Mouse (Mus musculus) liver, embryonic 13.5 days (tissue): ENCODE results near the gene Khdrbs1. TPM values are rescaled to one million over a fixed set of nuclear protein-coding genes. Genes with fewer than 3 reads are reported as not detected.

Experiments used
- ATAC-seq: fragments of 200-750 bp; cut with Nextera tagmentation; 2 replicates; pipeline ENCODE4 v1.8.0; 2017; ENCODE audit warnings: low read depth, mild to moderate bottlenecking, moderate number of reproducible peaks, moderate library complexity
- DNase-seq: peaks from one replicate; pipeline ENCODE4 v3.0.0; 2022
- H3K27ac ChIP-seq: fragments of 300-500 bp; sonication (generic); 2 replicates; pipeline ENCODE4 v1.5.1; 2015; ENCODE audit warnings: moderate library complexity, mild to moderate bottlenecking, inconsistent platforms
- H3K27me3 ChIP-seq: fragments of 300-500 bp; sonication (generic); 2 replicates; pipeline ENCODE4 v1.6.1; 2015; ENCODE audit warnings: mild to moderate bottlenecking, inconsistent platforms
- H3K36me3 ChIP-seq: fragments of 300-500 bp; sonication (generic); 2 replicates; pipeline ENCODE4 v1.6.1; 2015; ENCODE audit warnings: mild to moderate bottlenecking, inconsistent platforms
- H3K4me1 ChIP-seq: fragments of 300-500 bp; sonication (generic); replicated peaks from 2 replicates; pipeline ENCODE4 v1.6.1; 2015; ENCODE audit warnings: inconsistent platforms
- H3K4me2 ChIP-seq: fragments of 300-500 bp; sonication (generic); 2 replicates; pipeline ENCODE4 v1.6.1; 2015; ENCODE audit warnings: inconsistent platforms, mild to moderate bottlenecking, moderate library complexity
- H3K4me3 ChIP-seq: fragments of 300-500 bp; sonication (generic); replicated peaks from 2 replicates; pipeline ENCODE4 v1.5.1; 2015; ENCODE audit warnings: mild to moderate bottlenecking, inconsistent platforms
- H3K9ac ChIP-seq: fragments of 300-500 bp; sonication (generic); 2 replicates; pipeline ENCODE4 v1.6.1; 2015; ENCODE audit warnings: mild to moderate bottlenecking, inconsistent platforms
- H3K9me3 ChIP-seq: fragments of 300-500 bp; sonication (generic); replicated peaks from 2 replicates; pipeline ENCODE4 v1.6.1; 2016; ENCODE audit warnings: inconsistent platforms
- WGBS: fragments of 180-500 bp; shearing (Covaris S2); methylation state at CpG from one replicate; pipeline ENCODE4 v1.1.7; 2015; ENCODE audit not compliant: insufficient replicate concordance; 5-methylcytosine and 5-hydroxymethylcytosine counted together
- polyA plus RNA-seq: library from polyadenylated mRNA; unstranded; fragments of >200 nt; fragmentation: Nextera tagmentation; extraction: Ambion mirVana; gene quantifications from 2 replicates; pipeline ENCODE4 v1.2.1, GENCODE M21; 2015

Khdrbs1 gene
- polyA plus RNA-seq, result 37.6 and 41.5 TPM in 2 replicates

GRCm38 (mm10) chr4:129742232-129743009 is at the start of gene Khdrbs1:
Khdrbs1 (minus strand) TSS chr4:129742303.
- ATAC-seq (peak; percentile 93), DNase-seq (peak; percentile 93)
- Histone ChIP-seq H3K27ac (peak within 1 kb of the TSS; percentile 94), H3K4me1 (peaks cover 39% of the 10 kb centered on the region), H3K27me3 (no peaks in the 10 kb centered on the region), H3K9me3 (no peaks in the 10 kb centered on the region), H3K9ac (peak within 1 kb of the TSS; percentile 99), H3K4me2 (peak within 1 kb of the TSS; percentile 91), H3K36me3 (peaks cover 3% of the 10 kb centered on the region; the same call in 1 of the 2 replicates), H3K4me3 (peak within 1 kb of the TSS; percentile 100)
- under 1% methylated on average over 75 of the region's 76 CpGs for WGBS

DNA sequence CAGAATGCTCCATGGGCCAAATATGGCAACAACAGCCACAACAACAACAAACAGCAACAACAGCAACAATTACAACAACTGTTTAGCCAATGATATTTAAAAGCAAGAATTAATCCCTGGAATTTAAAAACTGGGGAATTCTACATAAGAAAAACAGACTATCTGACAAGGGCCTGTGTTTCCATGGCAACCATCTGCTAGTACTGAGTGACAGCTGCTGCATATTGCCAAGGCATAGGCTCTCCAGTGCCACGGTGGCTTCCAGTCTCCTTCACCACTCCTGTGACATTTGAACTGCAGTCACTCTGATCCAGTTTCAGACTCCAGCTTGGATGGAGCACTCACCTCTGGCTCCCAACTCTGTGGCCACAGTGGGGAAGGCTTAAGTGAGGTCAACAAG is 49.3 kb upstream of the Khdrbs1 start:
- 42% methylated on average over 1 of the region's 1 CpGs for WGBS

DNA sequence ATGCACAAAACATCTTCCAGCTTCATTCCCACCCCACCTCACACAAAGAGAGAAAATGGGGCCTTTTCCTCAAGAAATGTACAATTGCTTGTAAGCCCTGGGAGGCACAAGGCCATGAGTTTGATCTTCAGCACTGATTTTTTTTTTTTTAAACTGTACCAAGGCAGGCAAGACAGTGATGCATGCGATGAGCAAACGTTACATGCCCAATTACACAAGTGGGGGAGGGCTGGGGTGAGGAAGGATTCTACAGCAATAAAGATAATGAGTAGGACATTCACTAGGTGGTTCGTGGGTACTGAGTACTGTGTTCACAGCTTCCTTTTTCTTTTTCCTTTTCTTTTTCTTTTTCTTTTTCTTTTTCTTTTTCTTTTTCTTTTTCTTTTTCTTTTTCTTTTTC is 48.4 kb upstream of the Khdrbs1 start:
- Histone ChIP-seq H3K27me3 (no peaks in the 10 kb centered on the region), H3K4me3 (no peak overlapping the region), H3K4me1 (peaks cover 42% of the 10 kb centered on the region), H3K4me2 (no peak overlapping the region), H3K27ac (no peak overlapping the region), H3K9me3 (no peaks in the 10 kb centered on the region), H3K36me3 (no peaks in the 10 kb centered on the region), H3K9ac (no peak overlapping the region)
- 33% methylated on average over 3 of the region's 3 CpGs for WGBS
- DNase-seq (no peak), ATAC-seq (no peak)

More for the DNA sequence above, 49.3 kb upstream of the Khdrbs1 start:
- Histone ChIP-seq H3K27ac (no peak overlapping the region), H3K36me3 (no peaks in the 10 kb centered on the region), H3K27me3 (no peaks in the 10 kb centered on the region), H3K4me3 (no peak overlapping the region), H3K4me1 (peaks cover 51% of the 10 kb centered on the region), H3K9ac (no peak overlapping the region), H3K9me3 (no peaks in the 10 kb centered on the region), H3K4me2 (no peak overlapping the region)
- ATAC-seq (no peak), DNase-seq (no peak)

GRCm38 (mm10) chr4:129789635-129790034 is 47.5 kb upstream of the Khdrbs1 start:
- no peak overlapping the region for H3K27ac ChIP-seq
- WGBS, result 62% methylated on average over 2 of the region's 2 CpGs
- H3K9ac ChIP-seq, result no peak overlapping the region
- H3K27me3 ChIP-seq, result no peaks in the 10 kb centered on the region
- peaks cover 33% of the 10 kb centered on the region for H3K4me1 ChIP-seq
- H3K4me2 ChIP-seq, result no peak overlapping the region
- no peak overlapping the region for H3K4me3 ChIP-seq
- H3K9me3 ChIP-seq, result no peaks in the 10 kb centered on the region
- no peak for ATAC-seq
- DNase-seq, result no peak
- no peaks in the 10 kb centered on the region for H3K36me3 ChIP-seq

DNA sequence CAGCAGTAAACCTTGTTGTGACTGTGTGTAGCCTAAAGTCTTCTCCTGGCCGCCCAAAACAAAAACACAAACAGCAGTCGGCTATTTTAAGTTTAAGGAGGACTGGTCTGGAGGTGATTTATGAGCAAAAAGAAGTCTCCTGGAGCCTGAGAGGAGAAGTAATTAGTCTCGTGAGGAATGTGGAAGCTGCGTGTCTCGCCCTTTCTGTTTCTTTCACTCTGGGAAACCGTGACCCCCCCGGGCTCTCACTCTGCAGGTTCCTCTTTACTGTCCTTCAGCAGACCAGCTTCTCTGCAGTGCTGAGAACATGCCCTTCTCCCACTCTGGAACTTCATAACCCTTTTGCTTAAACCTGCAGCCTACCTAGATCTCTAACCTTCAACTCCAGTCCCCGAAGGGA is 46.6 kb upstream of the Khdrbs1 start:
- no peaks in the 10 kb centered on the region for H3K36me3 ChIP-seq
- no peaks in the 10 kb centered on the region for H3K27me3 ChIP-seq
- 0 out of 2 replicates have a peak overlapping the region, but pooled peaks have one; percentile 16 for H3K27ac ChIP-seq
- ATAC-seq (no peak), DNase-seq (no peak)
- H3K4me2 ChIP-seq, result no peak overlapping the region
- WGBS, result 33% methylated on average over 8 of the region's 8 CpGs
- no peak overlapping the region for H3K9ac ChIP-seq
- no peaks in the 10 kb centered on the region for H3K9me3 ChIP-seq
- peaks cover 24% of the 10 kb centered on the region for H3K4me1 ChIP-seq
- no peak overlapping the region for H3K4me3 ChIP-seq

- no peaks in the 10 kb centered on the region for H3K27me3 ChIP-seq
- DNase-seq (peak; percentile 53), ATAC-seq (no peak)
- H3K9me3 ChIP-seq, result no peaks in the 10 kb centered on the region
- no peak overlapping the region for H3K4me3 ChIP-seq
- H3K4me1 ChIP-seq, result 0 out of 2 replicates have a peak, but pooled peaks cover 6% of the 10 kb centered on the region
- H3K36me3 ChIP-seq, result no peaks in the 10 kb centered on the region
- H3K4me2 ChIP-seq, result no peak overlapping the region
- no peak overlapping the region for H3K27ac ChIP-seq
- 2% methylated on average over 4 of the region's 4 CpGs for WGBS
- H3K9ac ChIP-seq, result no peak overlapping the region
Observed at GRCm38 (mm10) chr4:129785178-129785577, 43.1 kb upstream of the Khdrbs1 start.

GRCm38 (mm10) chr4:129783506-129783905 is 41.4 kb upstream of the Khdrbs1 start:
- no peak overlapping the region for H3K4me3 ChIP-seq
- no peak overlapping the region for H3K9ac ChIP-seq
- no peak overlapping the region for H3K27ac ChIP-seq
- DNase-seq (no peak), ATAC-seq (no peak)
- H3K9me3 ChIP-seq, result no peaks in the 10 kb centered on the region
- H3K4me1 ChIP-seq, result 0 out of 2 replicates have a peak, but pooled peaks cover 6% of the 10 kb centered on the region
- 69% methylated on average over 5 of the region's 5 CpGs for WGBS
- H3K27me3 ChIP-seq, result no peaks in the 10 kb centered on the region
- no peaks in the 10 kb centered on the region for H3K36me3 ChIP-seq
- no peak overlapping the region for H3K4me2 ChIP-seq

GRCm38 (mm10) chr4:129782857-129783331 is 40.8 kb upstream of the Khdrbs1 start:
- Histone ChIP-seq H3K4me3 (no peak overlapping the region), H3K4me1 (0 out of 2 replicates have a peak, but pooled peaks cover 6% of the 10 kb centered on the region), H3K27ac (peak overlapping the region; percentile 6; the same call in 1 of the 2 replicates), H3K4me2 (no peak overlapping the region), H3K27me3 (no peaks in the 10 kb centered on the region), H3K36me3 (no peaks in the 10 kb centered on the region), H3K9me3 (no peaks in the 10 kb centered on the region), H3K9ac (no peak overlapping the region)
- DNase-seq (no peak), ATAC-seq (0 out of 2 replicates have a peak, but pooled peaks have one; percentile 26)
- 57% methylated on average over 3 of the region's 3 CpGs for WGBS

DNA sequence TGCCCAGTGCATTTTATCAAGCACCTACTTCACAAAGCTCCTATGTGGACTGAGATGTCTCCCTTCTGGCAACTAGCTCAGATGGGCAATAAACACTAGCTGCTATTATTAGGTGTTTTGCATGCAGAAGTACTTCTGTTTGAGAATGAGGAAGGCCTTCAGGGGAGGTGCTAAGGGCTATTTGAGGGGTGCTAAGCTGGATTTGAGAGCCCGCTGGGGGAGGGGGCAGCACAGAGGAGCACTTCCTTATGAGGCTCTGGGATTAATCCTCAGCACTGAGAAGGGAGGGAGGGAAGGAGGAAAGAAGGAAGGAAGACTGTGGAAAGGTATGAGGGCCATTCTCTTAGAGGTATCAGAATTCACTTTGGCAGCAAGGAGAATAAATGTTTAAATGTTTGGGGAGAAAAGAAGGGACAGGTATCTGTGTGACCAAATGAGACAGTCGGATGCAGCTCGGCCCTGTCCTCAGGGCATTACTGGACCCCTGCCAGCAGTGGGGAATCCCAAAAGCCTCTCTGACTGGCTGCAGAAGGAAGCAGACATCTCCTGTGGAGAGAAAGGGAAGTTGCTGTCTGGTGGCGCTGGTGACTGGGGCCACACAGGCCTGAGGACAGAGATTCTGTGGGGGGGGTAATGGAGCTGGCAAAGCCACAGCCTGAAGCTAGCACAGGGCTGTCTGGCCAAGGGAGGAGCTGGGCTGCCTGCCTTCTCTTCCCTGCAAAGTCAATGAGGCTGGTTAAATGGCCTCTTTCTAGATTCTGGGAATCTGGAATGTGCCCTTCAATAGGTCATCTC is 40.0 kb upstream of the Khdrbs1 start:
- no peaks in the 10 kb centered on the region for H3K36me3 ChIP-seq
- DNase-seq (no peak), ATAC-seq (0 out of 2 replicates have a peak, but pooled peaks have one; percentile 43)
- no peaks in the 10 kb centered on the region for H3K9me3 ChIP-seq
- 28% methylated on average over 4 of the region's 4 CpGs for WGBS
- H3K9ac ChIP-seq, result no peak overlapping the region
- no peak overlapping the region for H3K4me3 ChIP-seq
- no peak overlapping the region for H3K4me2 ChIP-seq
- no peaks in the 10 kb centered on the region for H3K27me3 ChIP-seq
- H3K4me1 ChIP-seq, result 0 out of 2 replicates have a peak, but pooled peaks cover 6% of the 10 kb centered on the region
- H3K27ac ChIP-seq, result peak overlapping the region; percentile 6; the same call in 1 of the 2 replicates

DNA sequence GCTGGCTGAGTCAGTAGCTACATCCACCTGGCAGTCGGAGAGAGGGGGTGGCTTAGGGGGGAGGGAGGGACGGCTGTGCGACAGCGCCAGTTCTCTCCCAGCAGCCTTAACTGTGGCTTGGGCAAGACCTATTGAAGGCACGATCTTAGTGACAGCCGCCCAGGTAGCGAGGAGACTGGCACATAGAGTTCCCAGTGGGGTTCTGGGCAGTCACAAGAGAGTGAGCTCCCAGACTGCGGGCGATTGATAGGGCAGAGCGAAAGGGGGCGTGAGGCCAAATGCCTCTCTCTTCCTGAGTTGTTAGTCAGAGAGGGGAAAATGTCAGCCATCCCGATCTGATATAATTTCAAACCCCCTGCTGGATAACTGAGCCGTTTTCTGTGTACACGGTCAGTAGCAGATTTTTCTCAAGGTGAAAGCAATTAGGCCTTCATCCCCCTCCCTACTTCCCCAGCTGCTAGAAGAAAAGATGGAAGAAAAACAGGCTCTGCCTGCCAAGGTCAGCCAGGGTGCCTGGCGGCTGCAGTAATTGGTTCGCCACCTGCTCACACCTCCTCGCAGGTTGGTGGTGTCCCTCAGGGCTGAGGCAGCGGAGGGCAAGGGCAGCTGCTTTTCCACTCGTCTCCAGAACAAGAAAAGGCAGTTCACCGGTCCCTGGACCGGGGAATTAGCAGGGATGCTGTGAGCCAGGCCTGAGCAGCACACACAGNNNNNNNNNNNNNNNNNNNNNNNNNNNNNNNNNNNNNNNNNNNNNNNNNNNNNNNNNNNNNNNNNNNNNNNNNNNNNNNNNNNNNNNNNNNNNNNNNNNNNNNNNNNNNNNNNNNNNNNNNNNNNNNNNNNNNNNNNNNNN is 29.8 kb upstream of the Khdrbs1 start:
- H3K9ac ChIP-seq, result no peak overlapping the region
- no peaks in the 10 kb centered on the region for H3K36me3 ChIP-seq
- H3K27ac ChIP-seq, result no peak overlapping the region
- H3K27me3 ChIP-seq, result peaks cover 22% of the 10 kb centered on the region
- no peak overlapping the region for H3K4me3 ChIP-seq
- no peaks in the 10 kb centered on the region for H3K9me3 ChIP-seq
- ATAC-seq (no peak), DNase-seq (no peak)
- peak overlapping the region; percentile 28 for H3K4me2 ChIP-seq
- peaks cover 14% of the 10 kb centered on the region for H3K4me1 ChIP-seq
- WGBS, result 10% methylated on average over 21 of the region's 21 CpGs
